In the genomic region with DNA sequence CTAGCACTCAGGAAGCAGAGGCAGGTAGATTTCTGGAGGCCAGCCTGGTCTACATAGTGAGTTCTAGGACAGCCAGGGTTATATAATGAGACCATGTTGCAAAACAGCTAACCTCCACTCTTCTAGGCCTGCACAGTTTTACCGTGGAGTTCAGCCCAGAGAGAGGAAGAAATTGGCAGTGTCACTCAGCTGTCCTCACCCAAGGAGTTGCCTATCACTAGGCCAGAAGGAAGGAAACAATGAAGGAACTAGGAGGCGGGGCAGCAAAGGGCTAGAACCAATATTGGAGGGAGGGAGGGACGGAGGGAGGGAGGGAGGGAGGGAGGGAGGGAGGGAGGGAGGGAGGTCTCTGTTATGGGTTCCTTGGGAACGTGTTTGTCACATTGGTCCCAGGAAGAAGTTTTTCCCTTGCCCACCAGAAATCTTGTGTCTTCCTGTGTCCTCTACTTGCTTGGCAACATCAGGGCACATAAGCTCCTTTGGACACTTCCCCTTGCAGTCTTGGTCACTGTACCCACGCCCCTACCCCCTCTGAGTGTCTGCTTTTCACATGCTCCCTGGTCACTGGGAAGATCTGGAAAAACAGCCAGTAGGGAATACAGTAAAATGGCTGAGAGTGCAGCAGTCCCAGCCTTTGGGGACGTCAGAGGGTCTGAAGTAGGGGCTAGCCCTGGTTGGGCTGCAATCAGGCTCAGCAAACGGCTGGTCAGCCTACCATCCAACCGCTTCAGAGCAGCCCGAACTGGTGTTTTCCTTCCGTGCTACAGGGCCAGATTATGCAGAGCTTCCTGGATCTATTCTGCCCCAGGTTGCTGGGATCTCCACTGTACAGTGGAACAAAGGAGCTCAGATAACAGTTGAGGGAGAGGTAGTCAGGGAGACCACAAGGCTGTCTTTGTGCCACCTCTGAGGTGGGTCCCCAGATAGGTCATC, we compare ENCODE assay signal across 8 mouse cellular contexts. TPM values are rescaled to one million over a fixed set of nuclear protein-coding genes. Genes with fewer than 3 reads are reported as not detected.
DNase-seq lines count a peak whose midpoint lies in the region; ATAC-seq lines count a peak whose summit lies in the region.

No protein-coding gene starts in this region.

- no peak overlapping the region for H3K4me3 ChIP-seq in stomach, embryonic 14.5 days (ENCODE audit: low read depth, low read length)

- peak; percentile 15 for DNase-seq in cerebellum, adult 9-10 months
- no peak for DNase-seq in cerebellum, postnatal 36 days
- peak; percentile 27 to 41 for DNase-seq in spleen, postnatal 36 days (ENCODE audit: low spot score in 2 of 2)
- no peak for DNase-seq in spleen, postnatal 14 days (ENCODE audit: low spot score in 2 of 2)
- peak; percentile 40 for DNase-seq in liver
- DNase-seq in frontal cortex, adult 2 months (ENCODE audit: extremely low spot score in 1 of 2, low spot score in 1 of 2) = no peak
- DNase-seq in left cerebral cortex, adult 9 months (ENCODE audit: low spot score in 2 of 2) = no peak

- peak overlapping the region; percentile 20 for H3K4me2 ChIP-seq in stomach, embryonic 14.5 days (replicated peaks; ENCODE audit: low read depth, low read length)

- H3K9ac ChIP-seq in stomach, embryonic 14.5 days (replicated peaks; ENCODE audit: low read depth, low read length) = no peak overlapping the region

- no peaks in the 10 kb centered on the region for H3K27me3 ChIP-seq in stomach, embryonic 14.5 days (ENCODE audit: control insufficient read depth, insufficient read depth, low read length)

- H3K4me1 ChIP-seq in stomach, embryonic 14.5 days (ENCODE audit: control insufficient read depth, insufficient read depth, low read length) = peaks cover 19% of the 10 kb centered on the region

- WGBS in stomach, embryonic 14.5 days = 58% methylated on average over 9 of the region's 10 CpGs

- no peaks in the 10 kb centered on the region for H3K36me3 ChIP-seq in stomach, embryonic 14.5 days (ENCODE audit: control insufficient read depth, insufficient read depth, low read length)

- no peaks in the 10 kb centered on the region for H3K9me3 ChIP-seq in stomach, embryonic 14.5 days (ENCODE audit: control insufficient read depth, low read depth, low read length)

- H3K27ac ChIP-seq in stomach, embryonic 14.5 days (ENCODE audit: low read length) = peak overlapping the region; percentile 66

- ATAC-seq in stomach, embryonic 14.5 days (ENCODE audit: insufficient number of reproducible peaks, insufficient read depth, low FRiP score, low read depth) = no peak; the same call in 1 of the 2 replicates

RNA-seq across cellular contexts. Expression of gene Myl9, which starts 45.4 kb away (rescaled TPM):
- polyA plus RNA-seq in stomach, embryonic 14.5 days (2014; fragmentation: Nextera tagmentation; extraction: Ambion mirVana) = 1,732 and 1,736 TPM in 2 replicates
- 51.9 and 57.3 TPM in 2 replicates for polyA plus RNA-seq in frontal cortex, adult 2 months (2012; rRNA removed)

Comparison
In these comparisons a context has a peak if more than half of its experiments do, and no peak if none do; other contexts are left out.
1. DNase-seq: peak in cerebellum, adult 9-10 months (single experiment), spleen, postnatal 36 days (2 of 2) and liver (single experiment); none in cerebellum, postnatal 36 days (0 of 2), spleen, postnatal 14 days (0 of 2), frontal cortex, adult 2 months (0 of 2) and left cerebral cortex, adult 9 months (0 of 2).
2. RNA of gene Myl9, which starts 45.4 kb away (polyA plus RNA-seq): 1,732 to 1,736 TPM in stomach, embryonic 14.5 days; 51.9 to 57.3 TPM in frontal cortex, adult 2 months; every median in the first group is over 10 times any median in the second.